Mouse (Mus musculus) layer of hippocampus, postnatal 14 days (tissue): ENCODE results near the gene Gm20683. TPM values are rescaled to one million over a fixed set of nuclear protein-coding genes. Genes with fewer than 3 reads are reported as not detected.
"Not testable (repeated sequence)": the region's sequence is repeated elsewhere in the genome, so short reads cannot be mapped to it uniquely, and the experiment has no call there.

Experiments
- DNase-seq, 2 experiments: peaks; one replicate each; pipeline ENCODE4 v3.0.0; 2021 to 2022; ENCODE audit warnings: low spot score in 2 of 2, mixed read lengths in 1 of 2
- total RNA-seq, 2 experiments: library from RNA; stranded (reverse); gene quantifications; 2 replicates each; pipeline ENCODE4 v1.2.3; 2021

Gm20683 gene
- total RNA-seq, 2 experiments from 2014 or later: 26.7 to 31.1 TPM

DNA sequence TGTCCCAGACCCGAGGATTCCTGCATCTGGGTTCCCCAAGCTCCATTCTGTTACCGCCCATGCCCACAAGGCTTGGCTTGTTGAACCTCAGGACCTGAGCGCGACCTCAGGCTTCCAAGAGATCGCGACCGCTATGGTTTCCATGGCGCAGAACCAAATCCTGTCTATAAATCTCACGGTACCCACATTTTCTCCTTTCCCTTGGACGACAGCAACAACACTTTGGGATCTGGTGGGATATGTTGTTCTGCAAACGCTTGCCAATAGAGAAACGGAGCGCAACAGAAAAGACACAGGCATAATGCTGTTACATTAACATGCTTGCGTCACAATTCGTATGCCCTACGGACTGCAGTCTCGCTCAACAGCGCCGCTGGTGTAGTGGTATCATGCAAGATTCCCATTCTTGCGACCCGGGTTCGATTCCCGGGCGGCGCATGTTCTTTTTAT lies 33.2 kb upstream of the Gm20683 start, which contains the start of gene Mettl26:
Gene Mettl26, plus strand, starts transcription at position 354 of the 450 bp plus-strand sequence.
- DNase-seq: peak; percentile 98 to 99

GRCm38 (mm10) chr17:25874148-25874720 lies 32.7 kb upstream of the Gm20683 start:
- no peak for DNase-seq

DNA sequence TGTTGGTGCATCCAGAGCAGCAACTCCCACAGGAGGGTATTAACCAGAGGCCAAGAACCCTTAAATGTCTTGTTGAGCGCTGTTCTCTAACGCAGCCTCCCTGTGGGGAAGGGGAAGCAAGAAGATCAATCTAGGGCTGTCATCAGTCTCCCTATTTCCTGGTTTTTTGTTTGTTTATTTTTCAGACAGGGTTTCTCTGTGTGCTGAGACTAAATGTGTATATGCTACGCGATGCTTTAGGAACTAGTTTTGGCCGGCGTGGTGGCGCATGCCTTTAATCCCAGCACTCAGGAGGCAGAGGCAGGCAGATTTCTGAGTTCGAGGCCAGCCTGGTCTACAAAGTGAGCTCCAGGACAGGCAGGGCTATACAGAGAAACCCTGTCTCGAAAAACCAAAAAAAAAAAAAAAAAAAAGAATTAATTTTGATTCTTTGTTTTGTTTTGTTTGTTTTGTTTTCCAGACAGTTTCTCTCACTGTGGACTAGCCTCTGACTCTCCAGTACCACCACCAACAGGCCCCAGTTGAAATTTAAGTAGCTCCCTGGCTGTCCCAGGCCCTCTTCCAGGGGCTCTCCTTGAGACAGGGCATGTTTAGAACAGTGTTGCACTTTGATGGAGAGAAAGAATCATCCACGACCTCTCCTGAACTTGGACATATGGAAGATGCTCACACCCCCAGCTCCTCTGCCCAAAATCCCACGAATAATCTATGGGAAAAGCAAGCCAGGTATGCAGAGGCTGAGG lies 32.0 kb upstream of the Gm20683 start:
- no peak for DNase-seq

GRCm38 (mm10) chr17:25872676-25873075 lies 31.1 kb upstream of the Gm20683 start:
- no peak for DNase-seq

GRCm38 (mm10) chr17:25871566-25871965 lies 30.0 kb upstream of the Gm20683 start:
- DNase-seq: not testable (repeated sequence)

DNA sequence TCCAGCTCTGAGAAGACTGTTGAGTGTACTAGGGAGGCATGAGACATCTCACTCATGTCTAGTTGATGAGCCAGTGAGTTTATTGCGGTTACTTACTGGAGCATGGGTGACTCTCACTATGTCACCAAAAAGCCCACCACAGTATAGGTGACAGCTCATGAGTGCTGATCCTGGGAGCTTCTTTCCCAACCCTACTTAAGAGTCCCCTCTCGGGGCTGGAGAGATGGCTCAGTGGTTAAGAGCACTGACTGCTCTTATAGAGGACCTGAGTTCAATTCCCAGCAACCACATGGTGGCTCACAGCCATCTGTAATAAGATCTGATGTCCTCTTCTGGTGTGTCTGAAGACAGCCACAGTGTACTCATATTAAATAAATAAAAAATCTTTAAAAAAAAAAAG lies 28.4 kb upstream of the Gm20683 start:
- DNase-seq: no peak

DNA sequence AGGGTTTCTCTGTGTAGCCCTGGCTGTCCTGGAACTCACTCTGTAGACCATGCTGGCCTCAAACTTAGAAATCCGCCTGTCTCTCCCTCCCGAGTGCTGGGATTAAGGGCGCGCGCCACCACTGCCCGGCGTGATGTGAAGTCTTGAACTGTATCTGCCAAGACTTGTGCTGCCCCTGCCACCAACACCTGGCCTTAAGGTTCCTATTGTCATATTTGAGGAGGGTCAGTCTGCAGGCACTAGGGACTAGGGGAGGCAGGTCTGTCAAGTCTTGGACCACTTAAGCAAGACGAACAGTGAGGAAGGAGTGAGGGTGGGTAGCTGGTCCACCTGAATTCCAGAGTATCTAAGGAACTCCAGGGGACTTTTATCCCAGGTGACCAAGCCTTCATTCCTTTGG lies 27.9 kb upstream of the Gm20683 start:
- no peak for DNase-seq

GRCm38 (mm10) chr17:25868601-25869191 lies 27.1 kb upstream of the Gm20683 start, which contains the start of gene Mcrip2:
TSS of gene Mcrip2 (minus strand) at chr17:25868764.
- DNase-seq: peak; percentile 78 to 87

GRCm38 (mm10) chr17:25867836-25868600 lies 26.5 kb upstream of the Gm20683 start:
- DNase-seq: peak in 1 of 2 experiments; percentile 28

DNA sequence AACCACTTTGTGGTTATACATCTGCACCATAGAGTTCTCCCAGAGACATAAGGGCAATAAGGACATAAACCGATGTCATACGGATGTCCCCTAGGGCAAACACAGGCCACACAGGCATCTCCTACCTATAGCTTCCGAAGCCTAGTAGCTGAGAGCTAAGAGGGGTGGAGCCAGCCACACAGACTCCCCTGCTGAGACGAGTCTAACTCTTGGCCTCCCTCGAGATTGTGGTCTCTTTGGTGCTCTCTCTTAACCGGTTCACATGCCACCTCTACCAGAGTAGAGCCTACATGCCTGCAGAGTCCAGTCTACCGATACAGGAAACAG lies 25.9 kb upstream of the Gm20683 start:
- DNase-seq: no peak

- DNase-seq: no peak
Measured at GRCm38 (mm10) chr17:25866172-25866571, 24.6 kb upstream of the Gm20683 start.

GRCm38 (mm10) chr17:25865288-25865687 lies 23.7 kb upstream of the Gm20683 start:
- no peak for DNase-seq

DNA sequence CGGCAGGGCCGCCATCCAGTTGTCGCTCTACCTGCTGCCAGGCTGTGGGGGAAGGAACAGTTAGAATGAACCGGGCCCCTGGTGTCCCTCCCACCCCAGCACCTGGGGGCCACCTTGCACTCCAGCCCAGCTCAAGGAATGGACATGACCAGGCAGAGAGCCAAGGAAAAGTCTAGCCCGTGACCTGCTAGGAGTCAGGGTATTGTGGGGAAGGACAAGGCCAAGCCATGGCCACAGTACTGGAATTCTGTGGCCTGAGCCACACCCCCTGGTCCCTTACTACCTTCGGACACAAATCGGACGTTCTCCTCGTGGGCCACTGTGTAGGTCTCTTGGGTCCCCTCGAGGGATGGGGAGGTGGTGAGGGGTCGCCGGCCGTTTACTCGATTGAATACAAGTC lies 22.7 kb upstream of the Gm20683 start:
- DNase-seq: no peak

GRCm38 (mm10) chr17:25863681-25864080 lies 22.1 kb upstream of the Gm20683 start:
- no peak for DNase-seq

- no peak for DNase-seq
Measured at GRCm38 (mm10) chr17:25861704-25862612, 20.4 kb upstream of the Gm20683 start.

DNA sequence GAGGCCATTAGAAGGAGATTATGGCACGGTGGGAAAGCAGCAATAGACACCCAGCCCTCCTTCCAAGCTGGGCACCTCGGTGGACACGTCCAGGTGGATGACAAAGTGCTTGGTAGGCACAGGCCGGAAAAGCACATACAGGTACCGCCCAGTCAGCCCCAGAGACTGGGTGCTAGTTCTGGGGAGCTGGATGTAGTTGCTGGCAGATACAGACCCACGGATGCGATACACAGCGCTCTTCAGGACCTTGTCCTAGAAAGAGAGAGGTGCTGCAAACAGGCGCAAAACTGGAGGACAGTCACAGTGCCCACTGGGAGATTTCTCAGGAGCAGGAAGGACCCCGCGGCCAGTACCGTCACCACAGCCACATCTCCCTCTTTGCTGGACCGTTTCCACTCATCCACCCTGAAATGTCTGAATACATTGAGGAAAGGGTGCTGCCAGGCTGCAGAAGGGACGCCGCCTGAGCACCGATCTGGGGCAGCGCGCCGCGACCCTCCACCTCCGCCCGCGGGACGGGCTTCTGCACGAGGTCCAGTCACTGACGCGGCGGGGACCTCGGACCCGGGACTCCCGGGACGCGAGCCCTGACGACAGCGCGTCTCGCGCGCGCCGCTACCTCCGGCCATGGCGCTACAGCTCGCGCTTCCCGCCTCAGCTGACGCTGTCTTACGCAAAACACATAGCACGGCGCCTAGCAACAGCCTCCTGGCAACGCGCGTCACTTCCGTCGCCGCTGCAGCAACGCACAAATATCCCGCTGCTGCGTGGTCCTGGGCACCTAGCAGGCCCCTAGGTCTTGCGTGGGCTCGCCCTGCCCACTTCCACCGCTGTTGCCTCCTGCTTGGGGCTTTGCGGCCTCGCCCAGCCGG lies 19.5 kb upstream of the Gm20683 start, which contains the start of gene Wdr90:
Gene Wdr90, minus strand, starts transcription at position 670 of the 872 bp plus-strand sequence.
- DNase-seq: peak; percentile 88 to 94

GRCm38 (mm10) chr17:25860229-25860628 lies 18.7 kb upstream of the Gm20683 start:
- no peak for DNase-seq

- peak; percentile 89 to 95 for DNase-seq
Measured at GRCm38 (mm10) chr17:25844396-25844901, 2.9 kb upstream of the Gm20683 start, which contains the start of gene Rhot2. TSS of gene Rhot2 (minus strand) at chr17:25844851.
